Mouse (Mus musculus) hindbrain, embryonic 14.5 days (tissue): ENCODE measurements at regions not wholly inside any gene's neighbourhood (a gene's known extent, or its start where the extent isn't known, plus 50 kb on each side); places are given as distances from the start of the nearest gene placed in this dataset.

Source experiments
- ATAC-seq: fragments of 200-750 bp; cut with Nextera tagmentation; 2 replicates; pipeline ENCODE4 v1.8.0; 2017; ENCODE audit warnings: moderate number of reproducible peaks, mild to moderate bottlenecking, moderate TSS enrichment, moderate library complexity; ENCODE audit not compliant: low FRiP score
- DNase-seq: peaks from one replicate; pipeline ENCODE4 v3.0.0-alpha.2; 2015; ENCODE audit warnings: low spot score
- H3K27ac ChIP-seq: fragments of 300-500 bp; sonication (generic); 2 replicates; pipeline ENCODE4 v1.5.1; 2014; ENCODE audit warnings: mild to moderate bottlenecking, moderate library complexity
- H3K27me3 ChIP-seq: fragments of 300-500 bp; sonication (generic); 2 replicates; pipeline ENCODE4 v1.6.1; 2014; ENCODE audit warnings: mild to moderate bottlenecking, low read length, mixed read lengths; ENCODE audit not compliant: control insufficient read depth, insufficient read depth
- H3K36me3 ChIP-seq: fragments of 300-500 bp; sonication (generic); replicated peaks from 2 replicates; pipeline ENCODE4 v1.6.1; 2014; ENCODE audit not compliant: control insufficient read depth, insufficient read depth
- H3K4me1 ChIP-seq: fragments of 300-500 bp; sonication (generic); replicated peaks from 2 replicates; pipeline ENCODE4 v1.6.1; 2014; ENCODE audit warnings: antibody characterized with exemption, low read length, mixed read lengths; ENCODE audit not compliant: control insufficient read depth, insufficient read depth
- H3K4me2 ChIP-seq: fragments of 300-500 bp; sonication (generic); replicated peaks from 2 replicates; pipeline ENCODE4 v1.6.1; 2014; ENCODE audit warnings: mild to moderate bottlenecking, moderate library complexity
- H3K4me3 ChIP-seq: fragments of 300-500 bp; sonication (generic); replicated peaks from 2 replicates; pipeline ENCODE4 v1.5.1; 2014; ENCODE audit warnings: mild to moderate bottlenecking, low read length
- H3K9ac ChIP-seq: fragments of 300-500 bp; sonication (generic); 2 replicates; pipeline ENCODE4 v1.6.1; 2014
- H3K9me3 ChIP-seq: fragments of 300-500 bp; sonication (generic); 2 replicates; pipeline ENCODE4 v1.6.1; 2016; ENCODE audit warnings: low read length; ENCODE audit not compliant: control insufficient read depth
- WGBS: fragments of 180-500 bp; shearing (Covaris S2); extraction: QIAGEN DNeasy Blood & Tissue Kit; methylation state at CpG from one replicate; pipeline ENCODE4 v1.1.7; 2014; 5-methylcytosine and 5-hydroxymethylcytosine counted together

GRCm38 (mm10) chr14:73913756-73914448 lies 252.9 kb downstream of the Gm21750 start:
- 65% methylated on average over 5 of the region's 5 CpGs for WGBS

GRCm38 (mm10) chr14:73915990-73916389 lies 255.0 kb downstream of the Gm21750 start:
- Histone ChIP-seq H3K4me3 (no peak overlapping the region), H3K27ac (no peak overlapping the region), H3K4me2 (no peak overlapping the region), H3K36me3 (no peaks in the 10 kb centered on the region), H3K4me1 (no peaks in the 10 kb centered on the region), H3K27me3 (no peaks in the 10 kb centered on the region), H3K9ac (no peak overlapping the region), H3K9me3 (no peaks in the 10 kb centered on the region)
- no peak for ATAC-seq
- DNase-seq = no peak

More at GRCm38 (mm10) chr14:73913756-73914448, 252.9 kb downstream of the Gm21750 start:
- Histone ChIP-seq H3K27me3 (no peaks in the 10 kb centered on the region), H3K36me3 (no peaks in the 10 kb centered on the region), H3K9ac (no peak overlapping the region), H3K9me3 (no peaks in the 10 kb centered on the region), H3K4me2 (no peak overlapping the region), H3K4me3 (no peak overlapping the region), H3K4me1 (no peaks in the 10 kb centered on the region), H3K27ac (no peak overlapping the region)
- ATAC-seq (no peak), DNase-seq (no peak)

GRCm38 (mm10) chr14:73931095-73931494 lies 270.1 kb downstream of the Gm21750 start:
- no peaks in the 10 kb centered on the region for H3K9me3 ChIP-seq
- H3K4me3 ChIP-seq = no peak overlapping the region
- H3K4me2 ChIP-seq = no peak overlapping the region
- DNase-seq = no peak
- 84% methylated on average over 2 of the region's 2 CpGs for WGBS
- no peaks in the 10 kb centered on the region for H3K36me3 ChIP-seq
- no peak for ATAC-seq
- no peak overlapping the region for H3K27ac ChIP-seq
- H3K4me1 ChIP-seq = no peaks in the 10 kb centered on the region
- no peak overlapping the region for H3K9ac ChIP-seq
- no peaks in the 10 kb centered on the region for H3K27me3 ChIP-seq

GRCm38 (mm10) chr14:73947316-73947715 lies 286.3 kb downstream of the Gm21750 start:
- H3K9ac ChIP-seq = no peak overlapping the region
- no peak overlapping the region for H3K4me2 ChIP-seq

GRCm38 (mm10) chr14:73952511-73952910 lies 291.5 kb downstream of the Gm21750 start:
- Histone ChIP-seq H3K4me2 (no peak overlapping the region), H3K36me3 (no peaks in the 10 kb centered on the region), H3K27ac (no peak overlapping the region), H3K9ac (no peak overlapping the region), H3K4me1 (no peaks in the 10 kb centered on the region), H3K4me3 (no peak overlapping the region), H3K9me3 (no peaks in the 10 kb centered on the region), H3K27me3 (no peaks in the 10 kb centered on the region)
- 83% methylated on average over 4 of the region's 4 CpGs for WGBS
- ATAC-seq (no peak), DNase-seq (no peak)

More at GRCm38 (mm10) chr14:73947316-73947715, 286.3 kb downstream of the Gm21750 start:
- Histone ChIP-seq H3K36me3 (no peaks in the 10 kb centered on the region), H3K27me3 (no peaks in the 10 kb centered on the region), H3K4me1 (no peaks in the 10 kb centered on the region), H3K27ac (no peak overlapping the region), H3K9me3 (no peaks in the 10 kb centered on the region), H3K4me3 (no peak overlapping the region)
- 82% methylated on average over 2 of the region's 2 CpGs for WGBS
- ATAC-seq (no peak), DNase-seq (no peak)

- H3K27me3 ChIP-seq = no peaks in the 10 kb centered on the region
- H3K9me3 ChIP-seq = no peaks in the 10 kb centered on the region
- ATAC-seq = no peak
- no peak overlapping the region for H3K9ac ChIP-seq
- no peak overlapping the region for H3K4me3 ChIP-seq
- no peaks in the 10 kb centered on the region for H3K36me3 ChIP-seq
- H3K27ac ChIP-seq = no peak overlapping the region
- H3K4me2 ChIP-seq = no peak overlapping the region
- WGBS = 90% methylated on average over 1 of the region's 1 CpGs
- no peaks in the 10 kb centered on the region for H3K4me1 ChIP-seq
- DNase-seq = no peak
These were observed 317.7 kb downstream of the Gm21750 start for GRCm38 (mm10) chr14:73978694-73979093.

GRCm38 (mm10) chr14:73996229-73996628 lies 335.2 kb downstream of the Gm21750 start:
- Histone ChIP-seq H3K9ac (no peak overlapping the region), H3K27ac (no peak overlapping the region), H3K36me3 (no peaks in the 10 kb centered on the region), H3K4me2 (no peak overlapping the region), H3K9me3 (no peaks in the 10 kb centered on the region), H3K4me3 (no peak overlapping the region), H3K4me1 (no peaks in the 10 kb centered on the region), H3K27me3 (no peaks in the 10 kb centered on the region)
- 93% methylated on average over 4 of the region's 4 CpGs for WGBS
- no peak for DNase-seq
- ATAC-seq = no peak

GRCm38 (mm10) chr14:73997796-73998195 lies 336.8 kb downstream of the Gm21750 start:
- Histone ChIP-seq H3K27me3 (no peaks in the 10 kb centered on the region), H3K4me1 (no peaks in the 10 kb centered on the region), H3K4me3 (no peak overlapping the region), H3K36me3 (no peaks in the 10 kb centered on the region), H3K9ac (no peak overlapping the region), H3K4me2 (no peak overlapping the region), H3K27ac (no peak overlapping the region), H3K9me3 (no peaks in the 10 kb centered on the region)
- WGBS = 98% methylated on average over 2 of the region's 2 CpGs
- no peak for DNase-seq
- no peak for ATAC-seq

- DNase-seq (no peak), ATAC-seq (no peak)
- H3K27me3 ChIP-seq = no peaks in the 10 kb centered on the region
- H3K4me1 ChIP-seq = no peaks in the 10 kb centered on the region
- H3K9ac ChIP-seq = no peak overlapping the region
- H3K4me3 ChIP-seq = no peak overlapping the region
- 47% methylated on average over 2 of the region's 2 CpGs for WGBS
- no peaks in the 10 kb centered on the region for H3K9me3 ChIP-seq
- no peak overlapping the region for H3K27ac ChIP-seq
- H3K4me2 ChIP-seq = no peak overlapping the region
- H3K36me3 ChIP-seq = no peaks in the 10 kb centered on the region
These were observed 338.4 kb downstream of the Gm21750 start for GRCm38 (mm10) chr14:73999409-73999909.

GRCm38 (mm10) chr14:74006911-74007310 lies 345.9 kb downstream of the Gm21750 start:
- H3K9ac ChIP-seq = no peak overlapping the region
- no peaks in the 10 kb centered on the region for H3K4me1 ChIP-seq
- H3K27ac ChIP-seq = no peak overlapping the region
- WGBS = 94% methylated on average over 4 of the region's 4 CpGs
- DNase-seq = no peak
- no peak for ATAC-seq
- no peaks in the 10 kb centered on the region for H3K9me3 ChIP-seq
- H3K4me2 ChIP-seq = no peak overlapping the region
- no peaks in the 10 kb centered on the region for H3K27me3 ChIP-seq
- H3K36me3 ChIP-seq = no peaks in the 10 kb centered on the region
- no peak overlapping the region for H3K4me3 ChIP-seq
